Mouse (Mus musculus) testis, adult 2 months (tissue): Measurements from ENCODE around the gene Pamr1.

Experiments used
- CTCF ChIP-seq: fragments of 200-500 bp; IDR thresholded peaks from 2 replicates; pipeline ENCODE4 v1.5.1; 2012; ENCODE audit warnings: low read depth, mild to moderate bottlenecking, inconsistent platforms, low read length, moderate library complexity; ENCODE audit not compliant: control insufficient read depth, insufficient read depth, insufficient replicate concordance
- POLR2A ChIP-seq: fragments of 200-500 bp; IDR thresholded peaks from 2 replicates; pipeline ENCODE4 v1.6.1; 2012; ENCODE audit warnings: low read depth, mild to moderate bottlenecking, inconsistent platforms, low read length, moderate library complexity; ENCODE audit not compliant: control insufficient read depth

DNA sequence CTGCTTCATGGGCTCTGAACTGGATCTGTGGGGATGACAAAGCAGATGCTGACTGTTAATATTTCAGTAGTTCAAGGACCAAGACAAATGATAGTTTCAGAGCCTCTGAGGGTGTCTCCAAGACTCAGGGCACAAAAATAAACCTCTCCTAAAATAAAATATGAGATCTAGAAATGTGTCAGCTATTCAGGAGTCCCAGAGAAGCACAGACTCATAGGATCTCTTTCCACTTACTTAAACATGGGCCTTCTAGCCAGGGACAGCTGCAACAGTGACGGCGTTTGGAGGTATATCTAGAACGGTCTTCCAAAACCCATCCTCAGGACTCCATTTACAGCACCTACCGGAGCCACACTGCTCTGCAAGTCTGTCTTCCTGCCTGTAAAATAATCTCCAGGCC, 60.7 kb downstream of the Pamr1 start:
- TF ChIP-seq CTCF (no peak), POLR2A (no peak)
